Mouse (Mus musculus) kidney, postnatal 0 days (tissue): ENCODE measurements around the gene Myog. TPM values are rescaled to one million over a fixed set of nuclear protein-coding genes. Genes with fewer than 3 reads are reported as not detected.

Experiments used
- ATAC-seq: fragments of 200-750 bp; cut with Nextera tagmentation; replicated peaks from 2 replicates; pipeline ENCODE4 v1.8.0; 2017; ENCODE audit warnings: low read depth, moderate number of reproducible peaks, moderate TSS enrichment, moderate library complexity; ENCODE audit not compliant: low FRiP score
- DNase-seq: peaks from one replicate; pipeline ENCODE4 v3.0.0-alpha.2; 2016; ENCODE audit warnings: low spot score
- H3K27ac ChIP-seq: fragments of 300-500 bp; sonication (generic); 2 replicates; pipeline ENCODE4 v1.5.1; 2014; ENCODE audit warnings: mild to moderate bottlenecking
- H3K27me3 ChIP-seq: fragments of 300-500 bp; sonication (generic); 2 replicates; pipeline ENCODE4 v1.6.1; 2014; ENCODE audit warnings: low read length, mixed read lengths; ENCODE audit not compliant: insufficient read depth
- H3K36me3 ChIP-seq: fragments of 300-500 bp; sonication (generic); 2 replicates; pipeline ENCODE4 v1.6.1; 2014; ENCODE audit warnings: low read length, mixed read lengths; ENCODE audit not compliant: insufficient read depth
- H3K4me1 ChIP-seq: fragments of 300-500 bp; sonication (generic); replicated peaks from 2 replicates; pipeline ENCODE4 v1.6.1; 2014; ENCODE audit warnings: antibody characterized with exemption, low read length, mixed read lengths; ENCODE audit not compliant: insufficient read depth
- H3K4me2 ChIP-seq: fragments of 300-500 bp; sonication (generic); 2 replicates; pipeline ENCODE4 v1.6.1; 2014; ENCODE audit warnings: mild to moderate bottlenecking, low read length, moderate library complexity, mixed read lengths
- H3K4me3 ChIP-seq: fragments of 300-500 bp; sonication (generic); replicated peaks from 2 replicates; pipeline ENCODE4 v1.5.1; 2014; ENCODE audit warnings: low read depth, low read length
- H3K9ac ChIP-seq: fragments of 300-500 bp; sonication (generic); 2 replicates; pipeline ENCODE4 v1.6.1; 2014; ENCODE audit warnings: low read depth, low read length
- H3K9me3 ChIP-seq: fragments of 300-500 bp; sonication (generic); replicated peaks from 2 replicates; pipeline ENCODE4 v1.6.1; 2016; ENCODE audit warnings: low read length, inconsistent platforms, mixed read lengths
- CTCF ChIP-seq: IDR thresholded peaks from 2 replicates; pipeline ENCODE4 v1.5.1; 2016; ENCODE audit warnings: antibody characterized with exemption, low read depth, mild to moderate bottlenecking, moderate library complexity
- WGBS: fragments of 180-500 bp; shearing (Covaris S2); extraction: QIAGEN DNeasy Blood & Tissue Kit; methylation state at CpG from one replicate; pipeline ENCODE4 v1.1.7; 2014; 5-methylcytosine and 5-hydroxymethylcytosine counted together
- polyA plus RNA-seq: library from polyadenylated mRNA; unstranded; fragments of >200 nt; fragmentation: Nextera tagmentation; extraction: Ambion mirVana; gene quantifications from 2 replicates; pipeline ENCODE4 v1.2.1, GENCODE M21; 2015

Gene Myog
- polyA plus RNA-seq, 1 experiment from 2014 or later: 0.08 TPM

DNA sequence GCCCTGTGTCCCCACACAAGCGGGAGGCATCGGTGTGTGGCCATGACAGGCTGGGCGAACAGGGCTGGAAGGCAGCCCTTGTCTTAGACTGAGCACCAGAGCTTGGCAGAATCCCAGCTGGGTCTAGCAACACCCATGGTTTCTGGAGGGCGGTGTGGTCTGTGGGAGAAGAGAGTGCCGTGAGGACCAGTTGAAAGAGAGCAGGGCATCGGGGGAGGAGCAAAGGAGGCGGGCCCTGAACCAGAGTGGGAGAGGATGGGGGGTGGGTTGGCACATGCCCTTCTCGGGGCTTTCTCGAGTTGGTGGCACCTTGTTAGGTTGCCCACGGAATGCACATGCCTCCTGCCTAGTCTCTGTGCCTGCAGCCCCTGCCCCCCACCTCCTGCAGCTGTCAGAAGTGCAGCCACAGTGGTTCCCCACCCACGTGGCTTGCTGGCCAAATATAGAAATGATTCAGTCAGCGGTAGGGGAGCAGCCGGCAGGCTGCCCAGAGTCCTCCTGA lies 43.0 kb downstream of the Myog start, which contains the start of gene Ppfia4:
Gene Ppfia4, minus strand, starts transcription at position 159 of the 502 bp plus-strand sequence.
- ATAC-seq (peak; percentile 50; the same call in 1 of the 2 replicates), DNase-seq (no peak)
- no peak for TF ChIP-seq CTCF
- Histone ChIP-seq H3K4me3 (no peak within 1 kb of the TSS), H3K27me3 (no peaks in the 10 kb centered on the region), H3K36me3 (no peaks in the 10 kb centered on the region), H3K27ac (no peak within 1 kb of the TSS), H3K4me1 (no peaks in the 10 kb centered on the region), H3K9me3 (no peaks in the 10 kb centered on the region), H3K4me2 (no peak within 1 kb of the TSS), H3K9ac (no peak within 1 kb of the TSS)
- 33% methylated on average over 13 of the region's 13 CpGs for WGBS

- no peak for ATAC-seq
- Histone ChIP-seq H3K4me1 (no peaks in the 10 kb centered on the region), H3K4me2 (no peak overlapping the region), H3K9me3 (no peaks in the 10 kb centered on the region), H3K4me3 (no peak overlapping the region), H3K27me3 (no peaks in the 10 kb centered on the region), H3K9ac (no peak overlapping the region), H3K27ac (no peak overlapping the region), H3K36me3 (no peaks in the 10 kb centered on the region)
- no peak for DNase-seq
- WGBS: 85% methylated on average over 9 of the region's 10 CpGs
- TF ChIP-seq CTCF: no peak
These were observed 43.8 kb downstream of the Myog start for GRCm38 (mm10) chr1:134333371-134334110.

DNA sequence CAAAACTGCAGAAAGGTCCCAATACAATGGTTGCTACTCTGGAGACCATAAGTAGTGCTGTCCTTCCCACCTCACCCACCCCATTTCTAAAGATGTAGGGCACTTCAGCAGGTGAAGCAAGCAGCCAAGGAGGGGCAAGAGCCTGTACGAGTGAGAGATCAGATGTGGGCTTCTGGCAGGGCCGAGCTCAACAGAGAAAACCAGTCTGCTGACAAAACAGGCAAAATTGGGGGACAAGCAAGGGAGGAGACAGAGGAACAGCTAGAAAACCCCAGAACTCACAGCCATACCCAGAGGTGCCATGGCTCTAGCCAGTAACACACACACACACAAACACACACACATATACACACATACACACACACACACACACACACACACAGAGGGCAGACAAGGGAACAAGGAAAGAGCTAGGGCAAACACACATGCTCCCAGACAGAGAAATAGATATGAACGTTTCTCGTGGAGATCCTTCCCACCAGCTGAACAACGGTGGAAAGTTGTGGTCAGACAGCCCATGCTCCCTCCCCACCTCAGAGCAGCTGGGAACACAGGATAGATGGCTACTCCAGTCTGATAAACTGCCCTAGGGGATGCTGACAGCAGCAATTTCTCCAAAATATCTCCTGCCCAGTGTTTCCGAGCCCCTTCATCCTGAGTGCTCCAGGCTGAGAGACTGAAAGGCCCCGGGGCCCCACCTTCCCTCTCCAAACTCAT lies 44.5 kb downstream of the Myog start:
- Histone ChIP-seq H3K36me3 (no peaks in the 10 kb centered on the region), H3K4me3 (no peak overlapping the region), H3K27ac (no peak overlapping the region), H3K4me1 (no peaks in the 10 kb centered on the region), H3K9me3 (no peaks in the 10 kb centered on the region), H3K9ac (no peak overlapping the region), H3K4me2 (no peak overlapping the region), H3K27me3 (no peaks in the 10 kb centered on the region)
- no peak for TF ChIP-seq CTCF
- no peak for DNase-seq
- 72% methylated on average over 7 of the region's 7 CpGs for WGBS
- no peak for ATAC-seq

GRCm38 (mm10) chr1:134335211-134335923 lies 45.6 kb downstream of the Myog start:
- DNase-seq (no peak), ATAC-seq (no peak)
- Histone ChIP-seq H3K36me3 (no peaks in the 10 kb centered on the region), H3K4me1 (no peaks in the 10 kb centered on the region), H3K4me3 (no peak overlapping the region), H3K27ac (no peak overlapping the region), H3K27me3 (no peaks in the 10 kb centered on the region), H3K9ac (no peak overlapping the region), H3K9me3 (no peaks in the 10 kb centered on the region), H3K4me2 (no peak overlapping the region)
- WGBS: 74% methylated on average over 13 of the region's 13 CpGs
- TF ChIP-seq CTCF: no peak

GRCm38 (mm10) chr1:134335924-134336810 lies 46.4 kb downstream of the Myog start:
- WGBS: 88% methylated on average over 12 of the region's 12 CpGs
- H3K27me3 ChIP-seq: no peaks in the 10 kb centered on the region
- no peak overlapping the region for H3K27ac ChIP-seq
- no peak overlapping the region for H3K4me3 ChIP-seq
- DNase-seq: no peak
- ATAC-seq: no peak
- no peak for TF ChIP-seq CTCF
- H3K9ac ChIP-seq: no peak overlapping the region
- H3K9me3 ChIP-seq: no peaks in the 10 kb centered on the region
- no peaks in the 10 kb centered on the region for H3K36me3 ChIP-seq
- no peaks in the 10 kb centered on the region for H3K4me1 ChIP-seq
- H3K4me2 ChIP-seq: no peak overlapping the region
